Mouse (Mus musculus) right cerebral cortex, adult 18-20 months (tissue): Measurements from ENCODE around the gene Grrp1.

Source experiments
- DNase-seq: peaks from one replicate; pipeline ENCODE4 v3.0.0; 2022; ENCODE audit warnings: mixed read lengths

Grrp1 gene

GRCm38 (mm10) chr4:134268102-134268655 is 14.3 kb upstream of the Grrp1 start:
- no peak for DNase-seq

DNA sequence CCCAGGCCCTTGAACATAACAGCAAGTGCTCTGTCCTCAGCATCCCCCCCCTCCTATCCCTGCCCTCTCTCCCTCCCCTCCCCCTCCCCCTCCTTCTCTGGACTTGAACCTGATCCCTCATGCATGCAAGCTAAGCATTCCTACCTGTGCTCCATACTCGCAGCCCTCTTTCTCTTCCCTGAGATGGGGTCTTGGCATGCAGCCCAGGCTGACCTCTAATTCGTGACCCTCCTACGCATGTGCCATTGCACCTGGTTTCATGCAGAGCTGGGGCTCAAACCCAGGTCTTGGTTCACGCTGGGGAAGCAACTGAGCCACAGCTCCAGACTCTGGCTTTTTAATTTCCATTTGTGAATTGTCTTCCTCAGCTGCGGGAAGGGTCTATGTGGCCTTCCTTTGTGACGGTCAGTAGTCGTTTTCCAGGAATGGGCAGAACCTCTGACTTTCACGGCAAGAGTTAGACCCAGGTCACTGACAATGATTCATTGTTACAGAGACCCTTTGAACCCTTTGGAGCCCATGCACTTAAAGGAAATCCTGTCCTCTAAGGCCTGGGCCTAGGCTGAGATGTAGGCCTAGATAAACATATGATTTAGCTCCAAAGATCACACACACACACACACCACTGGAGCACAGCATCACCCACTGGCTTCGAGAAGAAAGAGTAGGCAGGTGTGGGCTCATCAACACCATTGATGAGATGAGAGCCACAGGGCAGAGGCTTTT is 12.1 kb upstream of the Grrp1 start:
- no peak for DNase-seq

DNA sequence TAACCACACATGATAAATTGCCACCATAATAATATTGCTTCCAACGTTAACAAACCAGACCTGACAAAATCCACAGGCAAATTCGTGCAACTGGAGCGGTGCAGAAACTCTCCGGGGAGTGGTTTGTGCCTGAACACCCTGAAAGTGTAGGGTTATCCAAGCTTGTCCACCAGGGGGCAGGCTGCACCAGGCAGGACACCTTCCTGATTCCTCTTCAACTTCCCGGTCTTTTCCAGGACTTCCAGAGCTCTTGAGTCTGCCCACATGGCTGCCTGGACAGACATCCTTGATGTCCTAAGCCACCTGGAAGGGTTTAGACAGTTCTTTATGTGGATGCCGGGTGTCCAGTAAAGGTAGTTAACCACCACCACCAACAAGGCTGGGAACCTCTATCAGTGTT is 9.3 kb upstream of the Grrp1 start:
- DNase-seq: peak; percentile 38

DNA sequence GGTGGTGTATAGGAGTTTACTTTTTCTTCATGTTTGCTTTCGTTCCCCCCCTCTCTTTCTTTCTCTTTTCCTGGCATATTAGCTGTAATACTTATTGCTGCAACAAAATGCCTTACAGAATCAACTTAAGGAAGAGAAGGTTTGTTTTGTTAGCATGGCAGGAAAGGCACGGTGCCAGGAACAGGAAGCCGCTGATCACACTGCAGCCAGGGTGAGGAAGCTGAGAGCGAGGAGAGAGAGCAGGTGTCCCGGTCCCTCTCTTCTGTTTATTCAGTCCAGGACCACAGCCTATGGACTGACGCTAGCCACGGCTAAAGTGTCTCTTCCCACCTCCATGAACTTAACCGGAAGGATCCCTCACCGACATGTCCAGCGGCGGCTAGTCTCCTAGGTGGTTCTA is 4.4 kb upstream of the Grrp1 start:
- DNase-seq: no peak

GRCm38 (mm10) chr4:134257198-134258009 is 3.5 kb upstream of the Grrp1 start:
- no peak for DNase-seq

DNA sequence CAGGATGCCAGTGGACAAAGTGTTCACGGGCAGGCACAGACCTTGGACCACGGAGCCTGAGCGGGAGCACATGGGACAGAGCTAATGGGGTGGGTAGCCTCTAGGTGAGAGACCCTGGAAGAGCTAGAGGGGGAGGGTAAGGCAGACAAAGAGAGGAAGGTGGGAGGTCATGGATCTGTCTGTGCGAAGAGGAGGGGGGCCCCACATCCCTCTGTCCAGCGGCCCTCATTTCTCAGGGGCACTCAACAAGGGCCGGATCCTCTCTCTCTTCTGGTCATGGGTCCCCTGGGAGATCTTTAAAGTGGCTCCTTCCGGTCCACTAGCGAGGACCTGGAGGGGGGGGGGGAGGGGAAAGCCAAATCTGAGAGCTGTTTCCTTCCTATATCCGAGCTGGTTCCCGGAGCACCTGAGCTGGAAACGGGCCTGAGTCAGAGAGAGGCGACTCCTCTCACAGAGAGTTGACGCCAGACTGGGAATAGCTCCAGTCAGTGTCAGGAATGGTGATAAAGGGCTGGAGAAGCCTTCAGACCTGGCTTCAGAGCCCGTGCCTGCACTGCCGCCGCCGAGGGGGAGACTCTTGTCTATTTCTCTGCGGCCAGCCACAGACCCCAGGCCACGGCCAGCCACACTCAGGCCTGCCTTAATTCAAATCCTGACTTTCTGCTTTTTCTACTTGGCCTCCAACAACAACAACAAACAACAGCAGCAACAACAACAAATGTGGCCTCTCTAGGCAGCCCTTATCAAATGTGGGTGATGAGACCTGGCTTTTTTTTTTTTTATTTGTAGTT is 2.7 kb upstream of the Grrp1 start:
- DNase-seq: no peak

DNA sequence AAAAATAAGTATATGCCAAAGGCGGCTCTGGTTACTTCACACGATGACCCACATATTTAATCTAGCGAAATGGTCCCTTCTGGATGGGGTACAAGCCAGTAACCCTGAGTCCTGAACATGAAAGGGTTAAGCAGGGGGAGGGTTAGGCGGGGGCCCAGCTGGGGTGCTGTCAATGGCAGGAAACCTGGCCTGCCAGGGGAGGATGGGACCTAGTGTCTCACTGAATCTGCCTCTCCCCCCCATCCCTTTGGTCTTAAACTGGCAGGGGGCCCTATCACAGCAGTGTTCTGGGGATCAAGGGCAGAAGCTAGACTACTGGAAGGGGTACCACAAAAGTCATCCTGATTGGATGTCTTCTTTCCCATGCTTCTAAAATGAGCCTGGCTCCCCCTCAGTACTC is 1.9 kb upstream of the Grrp1 start:
- no peak for DNase-seq

DNA sequence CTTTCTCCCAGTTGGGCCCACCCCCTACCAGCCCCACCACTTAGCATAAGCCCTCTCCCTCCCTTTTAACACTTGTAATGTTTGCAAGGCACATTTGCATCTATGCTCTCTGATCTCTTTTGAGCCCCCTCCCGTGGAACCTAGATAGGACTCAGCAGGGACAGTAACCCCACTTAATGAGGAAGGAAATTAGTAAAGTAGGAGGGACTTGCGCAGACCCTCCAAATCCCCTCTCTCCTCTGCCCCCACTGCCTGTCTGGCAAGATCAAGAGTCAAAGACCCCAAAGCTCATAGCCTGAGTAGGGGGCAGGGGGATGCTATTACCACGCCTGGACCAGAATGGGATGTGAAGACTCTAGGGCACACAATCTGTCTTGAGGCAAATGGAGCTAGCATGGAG is 929 bp upstream of the Grrp1 start:
- DNase-seq: no peak

GRCm38 (mm10) chr4:134252911-134253721 is 790 bp downstream of the Grrp1 start:
- DNase-seq: no peak

- DNase-seq: no peak
Measured at GRCm38 (mm10) chr4:134252131-134252910, 1.6 kb downstream of the Grrp1 start.

DNA sequence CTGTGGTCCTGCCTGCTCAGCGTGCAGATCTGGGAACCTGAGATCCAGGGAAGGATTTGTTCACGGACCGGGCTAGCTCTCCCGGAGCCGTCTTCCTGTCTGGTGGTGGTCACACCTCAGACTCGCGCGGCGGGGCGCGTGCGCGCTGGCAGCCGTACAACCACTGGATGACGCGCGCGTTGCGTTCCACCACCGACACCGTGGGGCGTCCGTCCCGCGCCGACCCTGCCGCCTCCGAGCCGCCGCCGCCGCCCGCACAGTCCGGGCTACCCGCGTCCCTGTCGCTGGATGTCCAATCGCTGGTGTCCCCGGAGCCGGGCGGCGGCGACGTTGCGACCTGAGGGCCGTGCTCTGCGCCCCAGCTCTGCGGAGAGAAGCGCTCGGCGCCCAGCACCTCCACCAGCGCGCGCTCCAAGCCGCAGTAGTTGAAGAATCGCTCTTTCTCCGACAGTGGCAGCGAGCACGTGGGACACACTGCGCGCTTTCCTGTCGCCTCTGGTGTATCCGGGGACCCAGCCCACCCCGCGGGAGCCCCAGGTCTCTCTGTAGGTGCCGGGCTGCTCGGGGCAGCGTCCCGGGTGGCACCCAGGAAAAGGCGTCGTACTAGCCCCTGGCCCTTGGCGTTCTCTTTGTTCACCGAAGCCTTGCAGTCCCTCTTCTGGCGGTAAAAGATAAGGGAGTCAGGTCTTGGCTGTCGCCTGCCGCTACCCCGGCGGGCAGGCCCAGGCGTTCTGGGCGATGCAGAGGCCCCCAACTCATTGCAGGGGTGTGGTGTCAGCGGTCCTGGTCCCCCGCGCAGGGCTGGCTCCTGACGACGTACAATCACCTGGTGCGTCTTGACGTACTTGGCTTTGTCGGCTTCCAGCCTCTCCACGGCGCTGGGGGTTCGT is 2.4 kb downstream of the Grrp1 start:
- DNase-seq: peak; percentile 48

DNA sequence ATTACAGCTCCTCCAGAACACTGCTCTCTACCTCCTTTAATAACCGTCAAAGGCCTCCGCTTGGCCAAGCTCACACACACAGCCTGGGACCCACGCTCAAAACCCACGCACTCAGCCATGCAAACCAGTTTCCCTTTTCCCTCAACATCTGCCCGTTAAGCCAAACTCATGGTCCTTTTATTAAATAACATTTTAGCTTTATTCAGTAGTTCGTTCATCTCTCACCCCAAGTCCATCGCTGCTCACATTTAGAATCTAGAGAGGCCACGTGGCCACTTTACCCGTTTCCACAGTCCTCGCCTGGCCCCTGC is 3.0 kb downstream of the Grrp1 start:
- peak; percentile 34 for DNase-seq

- no peak for DNase-seq
Measured at GRCm38 (mm10) chr4:134250116-134250929, 3.6 kb downstream of the Grrp1 start.

DNA sequence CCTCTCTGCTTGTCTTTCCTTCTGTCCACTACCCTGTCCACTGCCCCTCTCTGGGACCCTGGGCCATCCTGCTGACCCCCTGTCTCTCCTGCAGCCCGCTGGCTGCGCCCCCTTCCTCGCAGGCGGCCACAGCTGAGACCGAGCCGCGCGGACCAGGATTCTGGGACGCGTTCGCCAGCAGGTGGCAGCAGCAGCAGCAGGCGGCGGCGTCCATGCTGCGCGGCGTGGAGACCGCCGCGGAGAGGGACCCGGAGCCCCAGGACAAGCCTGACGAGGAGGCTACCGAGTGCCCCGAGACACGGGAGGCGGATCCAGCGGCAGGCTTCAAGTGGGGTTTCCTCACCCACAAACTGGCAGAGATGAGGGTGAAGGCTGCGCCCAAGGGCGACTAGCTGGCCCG is 4.3 kb downstream of the Grrp1 start:
- peak; percentile 60 for DNase-seq

GRCm38 (mm10) chr4:134246719-134247258 is 7.1 kb downstream of the Grrp1 start, which contains the start of gene Gm30191:
TSS of gene Gm30191 (plus strand) at chr4:134246935.
- DNase-seq: no peak

GRCm38 (mm10) chr4:134246256-134246655 is 7.7 kb downstream of the Grrp1 start:
- DNase-seq: no peak

DNA sequence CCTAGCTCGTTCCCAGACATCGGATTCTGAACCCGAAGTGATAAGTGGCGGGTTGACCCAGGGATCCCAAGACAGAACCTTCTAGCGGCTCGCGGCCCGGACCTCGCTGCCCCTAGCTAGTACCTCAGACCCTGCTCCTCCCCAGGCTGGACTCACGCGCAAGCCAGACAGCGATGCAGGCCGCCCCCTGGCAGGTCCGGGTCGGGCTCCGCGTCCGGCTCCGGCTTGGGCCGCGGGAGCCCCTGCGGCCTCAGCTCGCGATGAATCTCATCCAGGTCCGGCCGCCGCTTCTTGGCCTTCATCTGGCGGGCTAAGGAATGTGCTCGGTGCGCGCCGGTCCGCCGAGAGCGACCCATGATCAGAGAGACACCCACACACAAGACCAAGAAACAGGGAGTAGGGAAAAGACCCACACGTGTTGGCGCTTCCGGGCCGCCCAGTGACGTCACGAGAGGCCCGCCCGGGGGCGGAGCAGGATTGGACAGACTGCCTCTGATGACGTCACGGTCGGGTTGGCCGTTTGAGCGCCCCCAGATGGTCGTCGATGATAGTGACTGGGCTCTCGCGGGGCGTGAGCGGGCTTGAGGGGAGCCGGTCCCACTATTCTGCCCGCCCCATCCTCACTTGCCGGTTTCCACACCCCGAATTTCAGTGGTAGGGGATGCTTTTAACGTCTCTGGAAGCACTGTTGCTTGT is 8.6 kb downstream of the Grrp1 start, which contains the start of gene Zfp593:
TSS of gene Zfp593 (minus strand) at position 445 of the 696 bp plus-strand sequence.
- DNase-seq: peak; percentile 95

- DNase-seq: no peak
Measured at GRCm38 (mm10) chr4:134243516-134244250, 10.2 kb downstream of the Grrp1 start, which contains the start of gene E130218I03Rik. TSS of gene E130218I03Rik (plus strand) at chr4:134243662.
